Mouse (Mus musculus): ENCODE measurements around the gene Hcn3. TPM values are rescaled to one million over a fixed set of nuclear protein-coding genes. Genes with fewer than 3 reads are reported as not detected.

The Hcn3 gene
- total RNA-seq, 2 experiments from 2014 or later = 14.9 to 20.9 TPM

GRCm38 (mm10) chr3:89193853-89194252 lies 33.9 kb upstream of the Hcn3 start:
- peak; percentile 35 for TF ChIP-seq CTCF (IDR thresholded peaks at IDR 0.05)
- no peak overlapping the region for H3K27ac ChIP-seq
- intact Hi-C loops (cut with DNase I) = no loop called here

GRCm38 (mm10) chr3:89193351-89193750 lies 33.4 kb upstream of the Hcn3 start:
- TF ChIP-seq CTCF (IDR thresholded peaks at IDR 0.05) = no peak; the same call in 1 of the 2 replicates
- Histone ChIP-seq H3K27ac (no peak overlapping the region), H3K4me3 (no peak overlapping the region)
- no peak for DNase-seq (ENCODE audit: extremely low spot score in 1 of 2, low spot score in 2 of 2)
- intact Hi-C loops (cut with DNase I) = no loop called here

More at GRCm38 (mm10) chr3:89193853-89194252, 33.9 kb upstream of the Hcn3 start:
- no peak for DNase-seq (ENCODE audit: extremely low spot score in 1 of 2, low spot score in 2 of 2)
- no peak overlapping the region for H3K4me3 ChIP-seq

- no peak for DNase-seq (ENCODE audit: extremely low spot score in 1 of 2, low spot score in 2 of 2)
- TF ChIP-seq CTCF (IDR thresholded peaks at IDR 0.05) = no peak
- Histone ChIP-seq H3K27ac (no peak overlapping the region), H3K4me3 (no peak overlapping the region)
- intact Hi-C loops (cut with DNase I) = no loop called here
These were observed 30.4 kb upstream of the Hcn3 start for GRCm38 (mm10) chr3:89190436-89190835.

GRCm38 (mm10) chr3:89188478-89188875 lies 28.5 kb upstream of the Hcn3 start:
- intact Hi-C loops (cut with DNase I) = no loop called here
- DNase-seq (ENCODE audit: extremely low spot score in 1 of 2, low spot score in 2 of 2) = no peak
- no peak for TF ChIP-seq CTCF (IDR thresholded peaks at IDR 0.05)

GRCm38 (mm10) chr3:89187690-89188477 lies 27.9 kb upstream of the Hcn3 start:
- Histone ChIP-seq H3K4me3 (no peak overlapping the region), H3K27ac (no peak overlapping the region)
- no peak for DNase-seq (ENCODE audit: extremely low spot score in 1 of 2, low spot score in 2 of 2)
- no peak for TF ChIP-seq CTCF (IDR thresholded peaks at IDR 0.05)
- intact Hi-C loops (cut with DNase I) = no loop called here

More at GRCm38 (mm10) chr3:89188478-89188875, 28.5 kb upstream of the Hcn3 start:
- no peak overlapping the region for H3K4me3 ChIP-seq
- H3K27ac ChIP-seq = no peak overlapping the region

- Histone ChIP-seq H3K4me3 (no peak overlapping the region), H3K27ac (no peak overlapping the region)
- intact Hi-C loops (cut with DNase I) = no loop called here
- TF ChIP-seq CTCF (IDR thresholded peaks at IDR 0.05) = no peak
- no peak for DNase-seq (ENCODE audit: extremely low spot score in 1 of 2, low spot score in 2 of 2)
These were observed 27.2 kb upstream of the Hcn3 start for GRCm38 (mm10) chr3:89187197-89187596.

- intact Hi-C loops (cut with DNase I) = no loop called here
- peak overlapping the region; percentile 98 for H3K27ac ChIP-seq
These were observed 23.9 kb upstream of the Hcn3 start for GRCm38 (mm10) chr3:89183959-89184315.

GRCm38 (mm10) chr3:89183058-89183958 lies 23.3 kb upstream of the Hcn3 start, which contains the start of gene Fam189b:
Fam189b (plus strand) TSS chr3:89183143.
- no peak; the same call in 1 of the 2 replicates for TF ChIP-seq CTCF (IDR thresholded peaks at IDR 0.05)

More at GRCm38 (mm10) chr3:89183959-89184315, 23.9 kb upstream of the Hcn3 start:
- DNase-seq (ENCODE audit: extremely low spot score in 1 of 2, low spot score in 2 of 2) = no peak
- peak overlapping the region; percentile 92 for H3K4me3 ChIP-seq
- TF ChIP-seq CTCF (IDR thresholded peaks at IDR 0.05) = no peak

GRCm38 (mm10) chr3:89182531-89183057 lies 22.6 kb upstream of the Hcn3 start:
- intact Hi-C loops (cut with DNase I) = no loop called here
- Histone ChIP-seq H3K27ac (peak overlapping the region; percentile 98), H3K4me3 (peak overlapping the region; percentile 92)
- no peak for DNase-seq (ENCODE audit: extremely low spot score in 1 of 2, low spot score in 2 of 2)
- no peak for TF ChIP-seq CTCF (IDR thresholded peaks at IDR 0.05)

More at GRCm38 (mm10) chr3:89183058-89183958, 23.3 kb upstream of the Hcn3 start, which contains the start of gene Fam189b:
- intact Hi-C loops (cut with DNase I) = no loop called here
- peak within 1 kb of the TSS; percentile 92 for H3K4me3 ChIP-seq
- DNase-seq (ENCODE audit: extremely low spot score in 1 of 2, low spot score in 2 of 2) = peak; percentile 91 to 93
- H3K27ac ChIP-seq = peak within 1 kb of the TSS; percentile 98

GRCm38 (mm10) chr3:89181749-89182500 lies 21.9 kb upstream of the Hcn3 start:
- no peak for DNase-seq (ENCODE audit: extremely low spot score in 1 of 2, low spot score in 2 of 2)
- Histone ChIP-seq H3K4me3 (no peak overlapping the region), H3K27ac (no peak overlapping the region; the same call in 1 of the 2 replicates)
- intact Hi-C loops (cut with DNase I) = no loop called here
- no peak for TF ChIP-seq CTCF (IDR thresholded peaks at IDR 0.05)

GRCm38 (mm10) chr3:89179056-89179455 lies 19.1 kb upstream of the Hcn3 start:
- H3K4me3 ChIP-seq = no peak overlapping the region
- TF ChIP-seq CTCF (IDR thresholded peaks at IDR 0.05) = no peak
- H3K27ac ChIP-seq = no peak overlapping the region
- no peak for DNase-seq (ENCODE audit: extremely low spot score in 1 of 2, low spot score in 2 of 2)
- intact Hi-C loops (cut with DNase I) = no loop called here
